Mouse (Mus musculus) adrenal gland, postnatal 14 days (tissue): ENCODE measurements around the gene Nsun7. TPM values are rescaled to one million over a fixed set of nuclear protein-coding genes. Genes with fewer than 3 reads are reported as not detected.

ENCODE experiments used
- DNase-seq: peaks from one replicate; pipeline ENCODE4 v3.0.0; 2021; ENCODE audit warnings: mixed read lengths
- total RNA-seq: library from RNA; stranded (reverse); gene quantifications from 2 replicates; pipeline ENCODE4 v1.2.3, GENCODE M21; 2021

The Nsun7 gene
- total RNA-seq, 1 experiment from 2014 or later, result 0.48 TPM

DNA sequence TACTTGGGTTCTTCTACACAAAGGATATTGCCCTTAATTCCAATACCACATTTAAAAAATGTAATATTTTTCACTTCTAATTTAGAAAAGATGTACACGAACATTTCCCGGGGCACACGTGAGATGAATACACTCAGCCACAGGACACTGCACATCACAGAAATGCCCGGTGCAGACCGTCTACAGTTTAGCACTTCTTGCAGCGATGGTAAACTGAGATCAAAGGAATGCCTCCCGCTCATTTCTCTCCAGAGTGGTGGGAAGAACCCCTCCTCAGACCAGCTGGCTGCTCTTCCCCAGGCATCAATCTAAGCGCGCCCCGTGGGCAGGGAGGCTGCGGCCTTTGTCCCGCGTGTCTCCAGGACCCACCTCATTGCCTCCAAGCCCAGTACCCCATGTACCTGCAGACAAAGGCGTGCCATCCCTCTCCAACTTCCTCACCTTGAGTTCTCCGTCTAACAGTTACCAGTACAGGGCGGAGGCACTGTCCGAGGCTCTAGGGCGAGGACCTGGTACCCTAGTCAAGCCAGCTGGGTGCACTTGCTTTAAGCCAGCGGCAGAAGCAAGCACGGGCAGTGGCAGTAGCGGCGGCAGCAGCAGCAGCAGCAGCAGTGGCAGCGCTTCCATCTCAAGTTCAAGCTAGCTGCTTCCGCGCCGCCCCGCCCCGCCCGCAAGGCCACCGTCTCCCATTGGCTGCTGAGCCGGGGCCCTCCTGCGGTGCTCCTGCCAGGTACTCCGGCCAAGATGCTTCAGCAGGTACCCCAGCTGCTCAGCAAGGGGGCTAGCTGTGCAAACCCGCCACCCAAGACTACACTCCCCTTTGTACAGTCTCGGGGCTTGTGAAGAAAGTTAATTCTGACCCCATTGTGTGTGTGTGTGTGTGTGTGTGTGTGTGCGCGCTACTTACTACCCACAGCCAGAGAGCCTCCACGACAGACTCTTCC, 77.6 kb downstream of the Nsun7 start:
- DNase-seq, result peak; percentile 80

DNA sequence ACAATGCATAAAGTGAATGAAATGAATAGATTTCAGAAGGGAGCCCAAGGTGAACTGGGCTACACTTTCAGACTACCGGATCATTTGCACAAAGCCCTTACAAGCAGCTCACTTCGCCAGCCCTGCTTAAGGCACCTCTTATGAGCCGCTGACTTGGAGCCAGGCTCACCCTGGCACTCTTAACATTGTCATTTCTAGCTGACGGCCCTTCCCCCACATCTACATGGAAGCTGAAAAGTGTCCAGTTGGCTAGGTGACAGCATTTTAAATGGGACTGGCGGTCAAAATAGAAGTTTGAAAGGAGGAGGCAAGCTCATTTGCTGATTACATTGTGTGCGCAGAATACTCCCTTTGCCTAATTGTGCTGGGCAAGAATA, 78.3 kb downstream of the Nsun7 start:
- peak; percentile 62 for DNase-seq

DNA sequence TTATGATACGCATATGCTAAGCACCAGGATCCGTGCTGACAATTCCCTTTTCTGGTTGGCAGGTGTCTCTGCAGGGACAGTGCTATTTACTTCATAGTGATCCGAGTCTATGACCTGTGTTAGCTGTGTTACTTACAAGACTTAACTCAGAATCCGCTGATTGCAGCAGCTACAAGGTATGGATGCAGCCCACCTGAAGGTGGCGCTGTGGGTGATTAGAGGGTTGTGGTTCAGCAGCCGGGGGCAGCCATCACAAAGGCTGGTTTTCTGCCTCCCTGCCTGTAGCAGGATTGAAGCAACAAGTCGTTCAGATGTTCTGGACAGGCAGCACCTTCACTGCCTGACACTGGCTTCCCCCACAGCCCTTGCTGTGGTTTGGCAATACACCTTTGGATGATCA, 78.9 kb downstream of the Nsun7 start:
- DNase-seq, result peak; percentile 57

DNA sequence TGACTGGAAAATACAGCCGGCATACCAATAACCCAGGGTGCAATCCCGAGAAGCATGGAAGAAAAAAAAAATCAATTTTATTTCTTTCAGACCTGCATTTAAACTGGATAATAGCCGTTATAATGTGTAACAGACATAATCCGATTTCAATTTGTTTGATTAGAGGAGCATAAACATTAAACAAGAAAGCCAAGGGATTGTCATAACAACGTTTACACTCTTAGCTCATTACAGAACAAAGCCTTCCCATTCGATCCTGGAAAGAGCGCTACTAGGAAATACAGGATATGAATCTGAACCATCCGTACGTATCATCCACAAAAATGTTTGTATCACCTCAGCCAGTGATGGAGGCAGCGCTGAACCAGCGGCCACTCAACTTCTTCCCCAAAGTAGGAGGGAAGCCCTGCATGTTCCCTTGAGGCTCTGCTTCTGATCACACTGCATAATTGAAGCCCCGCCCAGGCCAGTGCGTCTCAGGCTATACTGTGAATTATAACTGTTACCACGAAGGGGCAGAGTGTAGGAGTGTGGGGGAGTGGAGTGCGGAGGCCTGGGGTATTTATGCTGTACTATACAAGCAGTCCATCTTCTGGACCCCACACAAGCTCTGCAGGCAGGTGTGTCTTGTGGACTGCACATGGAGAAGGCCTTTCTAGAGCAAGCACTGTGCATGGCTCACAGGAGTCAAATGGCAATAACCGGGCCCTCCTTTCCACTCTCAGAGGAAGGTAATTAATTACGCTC, 80.8 kb downstream of the Nsun7 start:
- no peak for DNase-seq

DNA sequence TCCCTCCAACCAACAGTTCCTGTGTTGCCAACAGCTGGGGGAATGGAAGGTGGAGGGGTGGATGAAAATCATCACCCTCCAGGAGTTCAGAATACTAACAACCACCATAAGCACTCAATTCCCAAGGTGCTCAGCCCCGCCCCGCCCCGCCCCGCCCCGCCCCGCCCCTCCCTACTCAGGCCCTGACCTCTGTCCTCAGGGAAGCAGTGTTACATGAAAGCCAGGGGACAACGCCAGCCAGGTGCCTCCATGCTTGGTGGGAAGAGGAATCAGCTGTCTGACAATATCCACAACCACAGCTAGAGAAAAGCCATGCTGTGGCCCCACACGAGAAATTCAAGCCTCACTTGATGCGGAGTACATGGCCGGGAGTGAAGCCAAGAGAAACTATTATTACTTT, 82.2 kb downstream of the Nsun7 start:
- no peak for DNase-seq

DNA sequence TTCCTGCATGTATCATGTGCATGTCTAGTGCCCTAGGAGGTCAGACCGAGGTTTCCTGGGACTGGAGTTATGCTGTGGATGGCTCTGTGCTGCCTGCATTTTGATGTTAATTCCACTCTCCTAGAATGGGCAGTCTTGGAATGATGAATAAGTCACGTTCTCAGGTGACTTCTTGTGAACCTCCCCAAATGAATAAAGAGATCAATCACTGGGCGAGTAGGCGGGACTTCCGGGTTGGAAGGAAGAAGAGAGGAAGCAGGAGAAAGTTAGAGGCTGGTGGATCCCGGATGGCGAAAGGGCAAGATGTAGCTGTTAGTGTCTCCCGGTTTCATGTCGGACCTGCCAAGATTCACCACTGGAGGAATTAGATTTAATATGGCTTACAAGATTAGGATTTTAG, 82.6 kb downstream of the Nsun7 start:
- DNase-seq, result no peak

DNA sequence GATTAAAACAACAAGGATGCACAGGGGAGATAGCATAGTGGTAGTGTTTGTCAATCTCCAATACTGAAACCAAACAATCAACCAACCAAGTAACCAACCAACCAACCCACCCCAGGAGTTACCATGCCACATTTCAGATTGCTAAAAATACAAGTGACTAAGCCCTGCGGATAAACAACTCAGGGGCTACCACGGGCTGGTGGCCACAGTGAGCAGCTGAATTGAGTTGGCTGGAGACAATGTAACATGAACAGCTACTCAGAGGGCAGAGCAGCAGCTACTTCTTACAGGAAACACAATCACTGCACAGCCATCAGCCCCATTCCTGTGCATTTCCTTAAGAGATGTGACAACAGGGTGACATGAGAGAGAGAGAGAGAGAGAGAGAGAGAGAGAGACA, 84.5 kb downstream of the Nsun7 start:
- DNase-seq, result no peak

DNA sequence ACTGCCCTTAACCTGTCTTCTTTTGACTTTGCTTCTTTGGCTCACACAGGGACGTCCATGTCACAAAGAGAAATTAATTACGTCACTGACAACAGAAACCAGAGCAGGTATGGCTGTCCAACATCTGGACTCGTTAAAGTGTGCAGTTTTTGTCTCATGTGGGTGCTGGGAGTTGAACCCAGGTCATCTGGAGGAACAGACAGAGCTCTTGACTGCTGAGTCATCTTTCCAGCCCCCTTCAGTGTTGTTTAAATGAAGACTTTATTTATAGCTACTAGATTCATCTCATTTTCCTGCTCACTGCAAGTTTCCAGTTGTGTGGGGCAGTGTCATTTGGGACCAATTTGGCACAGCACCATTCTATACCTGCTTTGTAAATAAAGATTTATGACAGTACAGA, 85.4 kb downstream of the Nsun7 start:
- no peak for DNase-seq

DNA sequence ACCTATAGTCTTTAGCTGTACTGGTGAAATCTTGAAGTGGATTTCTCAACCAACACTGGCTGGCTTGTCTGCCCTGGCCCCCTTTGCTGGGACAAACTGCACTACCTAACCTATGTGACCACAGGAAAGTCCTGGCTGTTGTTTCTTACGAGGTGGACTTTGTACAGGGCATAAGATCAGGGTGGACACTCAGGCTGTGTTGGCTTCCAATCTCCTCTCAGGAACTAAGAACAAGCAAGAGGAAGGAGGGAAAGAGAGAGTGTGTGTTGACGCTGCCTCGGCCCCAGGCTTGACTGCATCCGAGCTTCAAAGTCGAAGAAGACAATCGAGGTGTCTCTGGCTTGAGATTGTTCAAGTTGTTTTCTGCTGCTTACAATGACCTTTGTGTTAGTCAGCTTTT, 87.1 kb downstream of the Nsun7 start:
- DNase-seq, result no peak

Other genes starting within 250 kb of the Nsun7 start
- 69.7 and 82.0 TPM in 2 replicates for gene Rbm47, start 86.8 kb upstream of the Nsun7 start, total RNA-seq